Comparison of ENCODE assay signal across 10 mouse cellular contexts in genomic region chr12:106082191-106082957, GRCm38 (mm10).
DNase-seq lines count a peak whose midpoint lies in the region; ATAC-seq and TF ChIP-seq lines count a peak whose summit lies in the region.
"Had no signal": no experiment of that assay in that cellular context is flagged by ENCODE, and none has a peak within 500 bp of the region (broad histone marks: within the 10 kb centered on the region; RNA-seq: fewer than 3 reads in every experiment).

No protein-coding gene starts in this region.

- peak overlapping the region; percentile 11; the same call in 1 of the 2 replicates for H3K4me2 ChIP-seq in hindbrain, embryonic 11.5 days (replicated peaks; ENCODE audit: low read depth, low read length)
- peak overlapping the region; percentile 33 for H3K4me2 ChIP-seq in midbrain, embryonic 12.5 days (replicated peaks)

- H3K9ac ChIP-seq in ES-E14 (ENCODE audit: insufficient read depth, low read depth, low read length, poor library complexity, severe bottlenecking) = no peak overlapping the region
- H3K9ac ChIP-seq in hindbrain, embryonic 11.5 days (ENCODE audit: low read depth, low read length) = no peak overlapping the region
- no peak overlapping the region for H3K9ac ChIP-seq in midbrain, embryonic 12.5 days (replicated peaks)

- no peaks in the 10 kb centered on the region for H3K27me3 ChIP-seq in hindbrain, embryonic 11.5 days (ENCODE audit: control insufficient read depth, insufficient read depth, low read length)
- H3K27me3 ChIP-seq in midbrain, embryonic 12.5 days = no peaks in the 10 kb centered on the region

- H3K4me1 ChIP-seq in ES-E14 (ENCODE audit: control insufficient read depth in 2 of 2, insufficient read depth in 2 of 2, low read length in 2 of 2, poor library complexity in 1 of 2) = peaks cover 2 to 16% of the 10 kb centered on the region in 2 experiments; a peak in 3 of 4 replicates
- peaks cover 13% of the 10 kb centered on the region for H3K4me1 ChIP-seq in hindbrain, embryonic 11.5 days (replicated peaks; ENCODE audit: control insufficient read depth, insufficient read depth, low read length)
- H3K4me1 ChIP-seq in midbrain, embryonic 12.5 days = peaks cover 39% of the 10 kb centered on the region

- H3K4me3 ChIP-seq in ES-E14 (ENCODE audit: insufficient read depth in 1 of 2, low read depth in 1 of 2, low read length in 2 of 2, poor library complexity in 1 of 2, severe bottlenecking in 1 of 2) = no peak overlapping the region
- H3K4me3 ChIP-seq in hindbrain, embryonic 11.5 days (ENCODE audit: low read depth, low read length) = no peak overlapping the region
- H3K4me3 ChIP-seq in midbrain, embryonic 12.5 days = no peak overlapping the region

- intact Hi-C loops in left cerebral cortex, postnatal 14 days (cut with DNase I) = no loop called here

- DNase-seq in ES-E14 (ENCODE audit: low read depth, low spot score) = no peak
- peak; percentile 60 for DNase-seq in embryo, embryonic 10 days (ENCODE audit: low spot score)
- DNase-seq in hindbrain, embryonic 11.5 days (ENCODE audit: low spot score) = peak; percentile 68
- DNase-seq in spleen, adult 12 weeks (ENCODE audit: low spot score) = no peak
- no peak for DNase-seq in gastrocnemius, postnatal 10 days
- DNase-seq in spleen, postnatal 10 days (ENCODE audit: low spot score in 2 of 2) = no peak
- no peak for DNase-seq in left cerebral cortex, postnatal 14 days (ENCODE audit: low spot score in 2 of 2)
- DNase-seq: adrenal gland, postnatal 14 days; kidney, adult 8-10 months had no signal

- no peaks in the 10 kb centered on the region for H3K9me3 ChIP-seq in ES-E14 (ENCODE audit: control insufficient read depth, insufficient read depth, low read depth, low read length)
- H3K9me3 ChIP-seq in hindbrain, embryonic 11.5 days (ENCODE audit: control insufficient read depth, low read length) = no peaks in the 10 kb centered on the region
- no peaks in the 10 kb centered on the region for H3K9me3 ChIP-seq in midbrain, embryonic 12.5 days

- peak; percentile 62 for ATAC-seq in hindbrain, embryonic 11.5 days (ENCODE audit: low FRiP score)
- peak; percentile 85 for ATAC-seq in midbrain, embryonic 12.5 days (ENCODE audit: low FRiP score, low read depth)

- in situ Hi-C loops in ES-E14 (cut with MboI; ENCODE audit: low sequenced_read_pairs in 2 of 2, unreplicated experiment in 2 of 2) = no loop called here

- H3K36me3 ChIP-seq in ES-E14 (ENCODE audit: control insufficient read depth, insufficient read depth, low read length, poor library complexity, severe bottlenecking) = peaks cover 2% of the 10 kb centered on the region; the same call in 1 of the 2 replicates
- H3K36me3 ChIP-seq in hindbrain, embryonic 11.5 days (ENCODE audit: control insufficient read depth, insufficient read depth, low read length) = no peaks in the 10 kb centered on the region
- no peaks in the 10 kb centered on the region for H3K36me3 ChIP-seq in midbrain, embryonic 12.5 days

- 38% methylated on average over 16 of the region's 16 CpGs for WGBS in hindbrain, embryonic 11.5 days
- 33% methylated on average over 16 of the region's 16 CpGs for WGBS in midbrain, embryonic 12.5 days

- H3K27ac ChIP-seq in ES-E14 (ENCODE audit: insufficient read depth, low read depth, low read length, poor library complexity, severe bottlenecking) = no peak overlapping the region
- H3K27ac ChIP-seq in hindbrain, embryonic 11.5 days (ENCODE audit: low read depth, low read length) = peak overlapping the region; percentile 52
- peak overlapping the region; percentile 30 for H3K27ac ChIP-seq in midbrain, embryonic 12.5 days (replicated peaks)

TF ChIP-seq in ES-E14, 5 proteins besides CTCF, POLR2A, EP300 and RAD21:
- TF ChIP-seq ZNF384 (IDR thresholded peaks at IDR 0.05; ENCODE audit: low read depth, low read length) (0 out of 2 replicates have a peak, but pooled peaks have one; percentile 20), MAFK (IDR thresholded peaks at IDR 0.05; ENCODE audit: insufficient read depth, low read depth, low read length) (no peak)
TF ChIP-seq in ES-E14: peak in this region for 1.

Comparison
In these comparisons a context has a peak if more than half of its experiments do, and no peak if none do; other contexts are left out.
1. DNase-seq: peak in embryo, embryonic 10 days (single experiment) and hindbrain, embryonic 11.5 days (single experiment); none in ES-E14 (single experiment), spleen, adult 12 weeks (single experiment), gastrocnemius, postnatal 10 days (single experiment), spleen, postnatal 10 days (0 of 2) and left cerebral cortex, postnatal 14 days (0 of 2).